Mouse (Mus musculus) kidney, embryonic 16.5 days (tissue): ENCODE results near the gene Sh3glb1. TPM values are rescaled to one million over a fixed set of nuclear protein-coding genes. Genes with fewer than 3 reads are reported as not detected.

ENCODE experiments used
- ATAC-seq: fragments of 200-750 bp; cut with Nextera tagmentation; 2 replicates; pipeline ENCODE4 v1.8.0; 2017; ENCODE audit warnings: moderate TSS enrichment; ENCODE audit not compliant: low FRiP score, low TSS enrichment
- H3K27ac ChIP-seq: fragments of 300-500 bp; sonication (generic); 2 replicates; pipeline ENCODE4 v1.5.1; 2014; ENCODE audit warnings: low read length
- H3K27me3 ChIP-seq: fragments of 300-500 bp; sonication (generic); 2 replicates; pipeline ENCODE4 v1.6.1; 2014; ENCODE audit warnings: low read length, control low read depth, mixed read lengths; ENCODE audit not compliant: insufficient read depth
- H3K36me3 ChIP-seq: fragments of 300-500 bp; sonication (generic); 2 replicates; pipeline ENCODE4 v1.6.1; 2014; ENCODE audit warnings: low read length, control low read depth, mixed read lengths; ENCODE audit not compliant: insufficient read depth
- H3K4me1 ChIP-seq: fragments of 300-500 bp; sonication (generic); 2 replicates; pipeline ENCODE4 v1.6.1; 2014; ENCODE audit warnings: low read length, control low read depth, mixed read lengths; ENCODE audit not compliant: insufficient read depth
- H3K4me2 ChIP-seq: fragments of 300-500 bp; sonication (generic); replicated peaks from 2 replicates; pipeline ENCODE4 v1.6.1; 2014; ENCODE audit warnings: low read depth, low read length
- H3K4me3 ChIP-seq: fragments of 300-500 bp; sonication (generic); 2 replicates; pipeline ENCODE4 v1.5.1; 2014; ENCODE audit warnings: mild to moderate bottlenecking, low read length
- H3K9ac ChIP-seq: fragments of 300-500 bp; sonication (generic); replicated peaks from 2 replicates; pipeline ENCODE4 v1.6.1; 2014; ENCODE audit warnings: low read length
- H3K9me3 ChIP-seq: fragments of 300-500 bp; sonication (generic); 2 replicates; pipeline ENCODE4 v1.6.1; 2016; ENCODE audit warnings: low read length, control low read depth
- WGBS: fragments of 180-500 bp; shearing (Covaris S2); extraction: QIAGEN DNeasy Blood & Tissue Kit; methylation state at CpG from one replicate; pipeline ENCODE4 v1.1.7; 2014; 5-methylcytosine and 5-hydroxymethylcytosine counted together
- polyA plus RNA-seq: library from polyadenylated mRNA; unstranded; fragments of >200 nt; fragmentation: Nextera tagmentation; extraction: Ambion mirVana; gene quantifications from 2 replicates; pipeline ENCODE4 v1.2.1, GENCODE M21; 2015

The Sh3glb1 gene
- polyA plus RNA-seq, 1 experiment from 2014 or later = 94.9 TPM

DNA sequence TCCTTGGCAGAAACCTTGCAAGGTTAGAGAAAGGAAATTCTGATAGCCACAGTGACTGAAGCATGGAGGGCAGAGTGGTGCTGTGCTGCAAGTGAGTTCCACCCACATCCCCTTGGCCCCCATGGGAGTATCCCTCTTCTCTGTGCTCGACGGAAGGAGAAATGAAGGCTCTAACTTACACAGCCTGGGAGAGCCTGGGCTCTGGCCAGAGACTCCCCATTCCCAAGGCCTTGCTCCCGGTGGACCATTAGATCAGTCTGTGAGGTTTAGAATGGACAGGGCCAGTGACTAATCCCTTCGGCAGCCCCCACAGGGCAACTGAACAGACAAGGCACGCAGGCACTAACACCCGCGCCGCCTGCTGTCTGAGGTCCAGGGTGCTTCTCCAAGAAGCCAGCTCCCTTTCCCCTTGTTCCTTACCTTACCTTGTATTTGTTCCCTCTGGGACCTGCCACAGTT, 40.4 kb downstream of the Sh3glb1 start:
- no peak overlapping the region for H3K9ac ChIP-seq
- H3K4me1 ChIP-seq = no peaks in the 10 kb centered on the region
- 68% methylated on average over 8 of the region's 8 CpGs for WGBS
- H3K27me3 ChIP-seq = no peaks in the 10 kb centered on the region
- no peaks in the 10 kb centered on the region for H3K9me3 ChIP-seq
- ATAC-seq = no peak
- no peak overlapping the region for H3K27ac ChIP-seq
- no peak overlapping the region for H3K4me3 ChIP-seq
- H3K4me2 ChIP-seq = no peak overlapping the region
- no peaks in the 10 kb centered on the region for H3K36me3 ChIP-seq

DNA sequence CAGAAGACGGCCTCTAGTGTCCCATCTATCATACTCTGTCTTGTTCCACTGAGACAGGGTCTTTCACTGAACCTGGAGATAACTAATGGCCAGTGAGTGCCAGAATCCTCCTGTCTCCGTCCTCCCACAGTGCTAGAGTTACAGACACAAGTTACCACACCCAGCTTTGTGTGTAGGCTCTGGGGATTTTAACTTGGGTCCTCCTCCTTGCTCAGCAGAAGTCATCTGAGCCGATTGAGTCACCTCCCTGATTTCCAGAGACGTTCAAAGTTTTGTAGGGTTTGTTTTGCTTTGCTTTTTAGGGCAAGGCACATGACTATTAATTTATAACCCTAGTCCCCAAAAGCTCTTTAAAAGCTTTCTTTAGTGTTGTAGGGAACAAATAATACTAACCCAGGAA, 41.0 kb downstream of the Sh3glb1 start:
- Histone ChIP-seq H3K27ac (no peak overlapping the region), H3K36me3 (no peaks in the 10 kb centered on the region), H3K9me3 (no peaks in the 10 kb centered on the region), H3K4me2 (no peak overlapping the region), H3K9ac (no peak overlapping the region), H3K4me1 (no peaks in the 10 kb centered on the region), H3K27me3 (no peaks in the 10 kb centered on the region), H3K4me3 (no peak overlapping the region)
- no peak for ATAC-seq
- 22% methylated on average over 4 of the region's 4 CpGs for WGBS

DNA sequence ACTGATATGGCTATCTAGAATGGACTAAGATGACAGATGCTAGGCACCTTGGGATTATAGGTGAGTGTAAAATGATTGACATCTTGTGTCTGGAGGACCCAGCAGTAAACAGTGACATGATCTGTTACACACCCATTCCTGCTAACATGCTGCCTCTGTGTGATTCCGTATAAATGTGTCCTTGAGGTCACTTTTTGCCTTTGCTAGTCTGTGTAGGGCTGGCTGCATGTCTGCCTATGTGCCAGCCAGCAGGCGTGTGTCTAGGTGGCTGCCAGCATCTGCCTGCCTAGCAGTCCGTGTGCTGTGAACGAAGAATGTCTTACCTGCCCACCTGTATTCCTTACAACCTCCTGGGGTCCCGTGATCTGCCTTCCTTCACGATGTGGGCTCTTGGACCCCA, 42.4 kb downstream of the Sh3glb1 start:
- Histone ChIP-seq H3K27ac (no peak overlapping the region), H3K27me3 (no peaks in the 10 kb centered on the region), H3K4me1 (no peaks in the 10 kb centered on the region), H3K4me2 (no peak overlapping the region), H3K36me3 (no peaks in the 10 kb centered on the region), H3K9me3 (no peaks in the 10 kb centered on the region), H3K9ac (no peak overlapping the region), H3K4me3 (no peak overlapping the region)
- ATAC-seq = no peak
- WGBS = 92% methylated on average over 6 of the region's 6 CpGs

DNA sequence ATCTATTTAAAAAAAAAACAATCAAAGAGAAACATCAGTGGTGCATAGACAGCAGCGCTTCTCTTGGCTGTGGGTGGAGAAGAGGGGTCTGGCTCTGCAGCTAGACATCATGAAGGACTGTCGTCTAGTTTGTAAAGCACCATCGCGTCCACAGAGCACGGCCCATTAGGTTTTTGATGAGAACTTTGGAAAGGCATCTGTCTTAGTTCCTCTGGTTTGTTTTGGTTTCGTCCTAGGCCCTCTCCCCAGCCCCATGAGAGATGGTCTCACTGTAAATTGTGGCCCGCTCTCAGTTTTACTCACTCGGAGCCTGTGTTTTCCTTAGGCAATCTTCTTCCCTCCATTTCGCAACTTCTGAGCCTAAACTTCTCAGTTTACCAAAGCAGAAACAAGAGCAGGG, 43.9 kb downstream of the Sh3glb1 start:
- no peaks in the 10 kb centered on the region for H3K4me1 ChIP-seq
- H3K9ac ChIP-seq = no peak overlapping the region
- no peak overlapping the region for H3K27ac ChIP-seq
- H3K4me2 ChIP-seq = no peak overlapping the region
- ATAC-seq = no peak
- no peaks in the 10 kb centered on the region for H3K36me3 ChIP-seq
- 40% methylated on average over 9 of the region's 9 CpGs for WGBS
- no peak overlapping the region for H3K4me3 ChIP-seq
- no peaks in the 10 kb centered on the region for H3K9me3 ChIP-seq
- H3K27me3 ChIP-seq = no peaks in the 10 kb centered on the region

DNA sequence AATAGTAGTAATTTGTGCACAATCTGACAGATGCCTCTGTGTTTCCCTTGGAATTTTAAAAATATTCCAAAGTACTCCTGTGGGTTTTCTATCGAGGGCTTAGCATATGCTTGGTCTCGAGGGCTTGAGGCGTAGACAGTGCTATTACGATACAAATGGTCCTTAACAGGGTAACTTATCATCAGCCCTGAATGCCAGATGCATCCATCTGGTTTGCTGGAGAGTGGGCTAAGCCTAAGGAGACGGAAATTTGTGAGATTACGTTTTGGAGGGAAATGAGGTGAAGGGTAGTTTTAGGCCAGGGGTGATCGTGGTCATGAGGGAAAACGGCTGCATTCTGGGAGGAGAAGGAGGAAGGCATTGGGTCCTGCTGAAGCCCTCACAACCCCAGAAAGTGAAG, 48.1 kb downstream of the Sh3glb1 start:
- Histone ChIP-seq H3K27ac (no peak overlapping the region), H3K27me3 (peaks cover 26% of the 10 kb centered on the region), H3K9ac (no peak overlapping the region), H3K36me3 (no peaks in the 10 kb centered on the region), H3K4me3 (no peak overlapping the region), H3K4me1 (peaks cover 5% of the 10 kb centered on the region; the same call in 1 of the 2 replicates), H3K4me2 (no peak overlapping the region), H3K9me3 (no peaks in the 10 kb centered on the region)
- 65% methylated on average over 8 of the region's 8 CpGs for WGBS
- no peak for ATAC-seq

DNA sequence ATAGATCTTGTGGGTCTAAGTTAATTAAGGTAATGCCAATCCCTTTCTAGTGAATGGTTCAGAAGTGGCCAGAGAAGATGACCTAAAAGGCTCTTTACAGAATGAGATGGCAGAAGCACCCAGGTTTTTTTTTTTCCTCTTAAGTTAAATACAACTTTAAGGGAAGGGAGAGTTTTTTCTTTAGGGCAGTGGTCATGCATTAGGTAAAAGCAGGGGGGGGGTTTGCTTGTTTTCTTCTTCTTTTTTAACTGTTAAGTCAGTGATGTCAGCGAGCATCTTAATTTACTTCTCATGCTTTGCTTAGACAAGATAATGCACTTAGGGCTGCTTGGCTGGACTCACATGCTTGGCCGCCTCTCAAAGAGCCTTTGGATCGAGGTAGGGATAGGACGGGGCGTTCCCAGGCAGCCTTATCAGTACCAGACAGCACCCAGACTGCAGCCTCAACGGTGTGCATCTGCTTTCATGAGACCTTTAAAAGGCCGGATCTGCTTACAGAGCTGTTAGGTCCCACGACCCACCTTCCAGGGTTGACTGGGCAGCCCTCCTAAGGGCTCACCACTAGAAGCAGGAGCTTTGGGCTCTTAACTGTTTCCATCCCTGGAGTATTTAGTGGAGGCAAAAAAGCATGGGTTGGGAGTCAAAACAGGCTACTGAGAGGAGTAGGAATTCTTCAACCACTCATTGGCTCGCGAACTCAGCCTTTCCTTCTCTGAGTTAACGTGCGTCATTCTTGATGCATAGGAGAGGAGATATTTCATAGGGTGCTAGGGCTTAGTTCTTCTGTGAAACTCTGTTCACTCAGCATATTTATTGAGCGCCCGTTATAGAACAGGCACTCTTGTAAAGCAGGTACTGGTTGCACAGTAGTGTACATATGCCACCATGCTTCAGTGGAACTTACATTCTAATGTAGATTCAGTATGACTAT, 49.9 kb downstream of the Sh3glb1 start:
- ATAC-seq = peak; percentile 77; the same call in 1 of the 2 replicates
- Histone ChIP-seq H3K4me1 (peaks cover 8% of the 10 kb centered on the region), H3K4me3 (no peak overlapping the region), H3K36me3 (no peaks in the 10 kb centered on the region), H3K27me3 (peaks cover 30% of the 10 kb centered on the region), H3K9ac (no peak overlapping the region), H3K27ac (no peak overlapping the region), H3K9me3 (no peaks in the 10 kb centered on the region), H3K4me2 (no peak overlapping the region)
- 58% methylated on average over 14 of the region's 14 CpGs for WGBS

DNA sequence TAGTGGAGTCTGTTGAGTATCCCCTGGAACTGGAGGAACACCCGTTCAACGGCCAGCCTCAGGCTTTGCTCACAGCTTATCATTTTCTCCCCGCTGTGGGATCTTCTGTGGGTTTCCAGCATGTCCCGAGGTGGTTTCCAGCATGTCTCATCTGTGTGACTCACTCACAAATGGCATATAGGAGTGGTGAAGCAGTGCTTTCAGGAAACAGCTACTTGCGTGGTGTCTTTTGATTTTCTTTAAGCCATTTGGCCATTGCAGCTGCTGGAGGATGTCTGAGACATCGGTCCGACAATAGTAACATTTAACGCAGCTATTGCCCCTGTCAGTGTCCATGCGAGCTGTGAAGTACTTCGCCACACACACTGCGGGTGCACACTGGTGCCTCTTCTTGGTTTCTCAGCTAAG, 50.7 kb downstream of the Sh3glb1 start:
- peaks cover 30% of the 10 kb centered on the region for H3K27me3 ChIP-seq
- no peak overlapping the region for H3K27ac ChIP-seq
- H3K9me3 ChIP-seq = no peaks in the 10 kb centered on the region
- H3K4me2 ChIP-seq = no peak overlapping the region
- H3K36me3 ChIP-seq = no peaks in the 10 kb centered on the region
- peaks cover 16% of the 10 kb centered on the region for H3K4me1 ChIP-seq
- WGBS = 55% methylated on average over 11 of the region's 11 CpGs
- no peak for ATAC-seq
- H3K4me3 ChIP-seq = no peak overlapping the region
- H3K9ac ChIP-seq = no peak overlapping the region

DNA sequence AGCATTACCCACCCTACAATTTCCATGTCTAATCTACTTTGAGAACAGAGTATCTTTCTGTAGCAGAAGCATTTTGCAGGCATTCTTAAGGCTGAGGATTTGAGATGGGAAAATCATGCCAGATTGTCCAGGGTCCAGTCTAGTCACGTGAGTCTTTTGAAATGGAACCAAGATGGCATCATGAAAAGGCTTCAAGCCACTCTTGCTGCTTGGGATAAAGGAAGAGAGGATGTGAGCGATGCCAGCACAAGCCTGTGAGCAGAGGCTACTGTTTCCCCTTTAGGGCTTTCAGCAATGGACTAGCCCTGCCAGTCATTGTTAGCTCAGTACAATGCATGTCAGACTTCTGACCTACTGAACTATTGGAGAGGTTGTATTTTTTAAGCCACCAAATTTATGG, 51.2 kb downstream of the Sh3glb1 start:
- Histone ChIP-seq H3K9ac (no peak overlapping the region), H3K4me2 (no peak overlapping the region), H3K27ac (no peak overlapping the region), H3K36me3 (no peaks in the 10 kb centered on the region), H3K9me3 (no peaks in the 10 kb centered on the region; the same call in 1 of the 2 replicates), H3K27me3 (peaks cover 30% of the 10 kb centered on the region), H3K4me3 (no peak overlapping the region), H3K4me1 (peaks cover 16% of the 10 kb centered on the region)
- ATAC-seq = no peak
- 75% methylated on average over 2 of the region's 2 CpGs for WGBS

DNA sequence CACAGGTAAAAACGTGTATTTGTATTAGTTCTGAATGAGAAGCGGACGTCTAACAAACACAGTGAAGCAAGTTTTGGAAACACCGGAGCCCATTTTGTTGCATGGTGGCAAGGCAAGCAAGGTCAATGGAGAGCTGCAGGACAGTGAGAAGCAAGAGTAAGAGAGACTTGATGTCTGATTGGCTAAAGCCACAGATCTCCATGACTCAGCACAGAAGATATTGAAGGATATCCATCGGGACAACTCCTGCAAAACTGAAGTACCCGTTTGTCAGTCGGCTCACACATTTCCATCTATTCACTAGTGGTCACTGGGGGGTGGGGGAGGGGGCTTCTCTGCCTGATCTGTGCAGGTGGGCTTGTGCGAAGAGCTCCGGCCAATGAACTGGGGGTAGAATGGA, 52.1 kb downstream of the Sh3glb1 start:
- Histone ChIP-seq H3K4me1 (peaks cover 16% of the 10 kb centered on the region), H3K27ac (no peak overlapping the region), H3K27me3 (peaks cover 30% of the 10 kb centered on the region), H3K4me2 (no peak overlapping the region), H3K9ac (no peak overlapping the region), H3K36me3 (no peaks in the 10 kb centered on the region), H3K9me3 (no peaks in the 10 kb centered on the region; the same call in 1 of the 2 replicates), H3K4me3 (no peak overlapping the region)
- no peak for ATAC-seq
- WGBS = 90% methylated on average over 9 of the region's 9 CpGs
